Mouse (Mus musculus) kidney, adult 11 months (tissue): ENCODE measurements at regions not wholly inside any gene's neighbourhood (a gene's known extent, or its start where the extent isn't known, plus 50 kb on each side); places are given as distances from the start of the nearest gene placed in this dataset.

ENCODE experiments used
- DNase-seq: peaks from one replicate; pipeline ENCODE4 v3.0.0; 2022

- DNase-seq: no peak
Observed at GRCm38 (mm10) chr10:124320191-124321110, 1056.7 kb downstream of the Fam19a2 start.

- no peak for DNase-seq
Observed at GRCm38 (mm10) chr10:124332491-124332890, 1056.8 kb downstream of the Slc16a7 start.

GRCm38 (mm10) chr10:124338923-124339322, 1050.3 kb downstream of the Slc16a7 start:
- DNase-seq: no peak

- DNase-seq: no peak
Observed at GRCm38 (mm10) chr10:124349300-124349699, 1040.0 kb downstream of the Slc16a7 start.

- DNase-seq: no peak
Observed at GRCm38 (mm10) chr10:124362795-124363194, 1026.5 kb downstream of the Slc16a7 start.

- no peak for DNase-seq
Observed at GRCm38 (mm10) chr10:124370994-124371393, 1018.3 kb downstream of the Slc16a7 start.

- no peak for DNase-seq
Observed at GRCm38 (mm10) chr10:124402647-124403046, 986.6 kb downstream of the Slc16a7 start.

GRCm38 (mm10) chr10:124409633-124410032, 979.6 kb downstream of the Slc16a7 start:
- no peak for DNase-seq

- no peak for DNase-seq
Observed at GRCm38 (mm10) chr10:124416531-124416930, 972.7 kb downstream of the Slc16a7 start.

- DNase-seq: no peak
Observed at GRCm38 (mm10) chr10:124423418-124423817, 965.8 kb downstream of the Slc16a7 start.
